In genomic region chr2:78730161-78730560, GRCm38 (mm10) we compare ENCODE assay signal across 15 mouse cellular contexts.
DNase-seq lines count a peak whose midpoint lies in the region.
"Had no signal": no experiment of that assay in that cellular context is flagged by ENCODE, and none has a peak within 500 bp of the region (broad histone marks: within the 10 kb centered on the region; RNA-seq: fewer than 3 reads in every experiment).

No protein-coding gene starts in this region.

- DNase-seq in layer of hippocampus, adult 18-20 months (ENCODE audit: low spot score in 2 of 2): peak; percentile 31 to 51
- DNase-seq in layer of hippocampus, postnatal 25 days (ENCODE audit: extremely low spot score in 1 of 2, low spot score in 1 of 2): no peak
- DNase-seq in layer of hippocampus, adult 9-10 months (ENCODE audit: low spot score): peak; percentile 9
- DNase-seq in layer of hippocampus, adult 8-10 months (ENCODE audit: low spot score in 2 of 2): no peak
- peak; percentile 20 for DNase-seq in brain, adult 2 months (ENCODE audit: low read depth, low spot score)
- DNase-seq in lung, postnatal 4 days: no peak
- DNase-seq: adrenal gland, adult 2 months; adrenal gland, postnatal 10 days; adrenal gland, postnatal 25 days; cerebellum, adult 11-12 months; cerebellum, adult 2 months; cerebellum, adult 9-10 months; cerebellum, postnatal 10 days; cerebellum, postnatal 25 days; forebrain, postnatal 0 days had no signal

Comparison
In these comparisons a context has a peak if more than half of its experiments do, and no peak if none do; other contexts are left out.
1. DNase-seq: peak in layer of hippocampus, adult 18-20 months (2 of 2), layer of hippocampus, adult 9-10 months (single experiment) and brain, adult 2 months (single experiment); none in layer of hippocampus, postnatal 25 days (0 of 2), layer of hippocampus, adult 8-10 months (0 of 2) and lung, postnatal 4 days (0 of 2).